Mouse (Mus musculus) limb, embryonic 14.5 days (tissue): Measurements from ENCODE around the gene Krr1. TPM values are rescaled to one million over a fixed set of nuclear protein-coding genes. Genes with fewer than 3 reads are reported as not detected.

ENCODE experiments used
- ATAC-seq: fragments of 200-750 bp; cut with Nextera tagmentation; 2 replicates; pipeline ENCODE4 v1.8.0; 2017; ENCODE audit warnings: low read depth, moderate number of reproducible peaks, moderate TSS enrichment; ENCODE audit not compliant: low FRiP score
- DNase-seq: peaks from one replicate; pipeline ENCODE4 v3.0.0-alpha.2; 2015; ENCODE audit warnings: low spot score
- H3K27ac ChIP-seq: fragments of 300-500 bp; sonication (generic); replicated peaks from 2 replicates; pipeline ENCODE4 v1.5.1; 2014; ENCODE audit warnings: low read depth, mild to moderate bottlenecking, low read length, moderate library complexity, mixed read lengths
- H3K27me3 ChIP-seq: fragments of 300-500 bp; sonication (generic); 2 replicates; pipeline ENCODE4 v1.6.1; 2014; ENCODE audit warnings: low read length, mixed read lengths; ENCODE audit not compliant: control insufficient read depth, insufficient read depth
- H3K36me3 ChIP-seq: fragments of 300-500 bp; sonication (generic); 2 replicates; pipeline ENCODE4 v1.6.1; 2014; ENCODE audit warnings: mild to moderate bottlenecking, low read length, moderate library complexity, mixed read lengths; ENCODE audit not compliant: control insufficient read depth, insufficient read depth
- H3K4me1 ChIP-seq: fragments of 300-500 bp; sonication (generic); 2 replicates; pipeline ENCODE4 v1.6.1; 2014; ENCODE audit warnings: antibody characterized with exemption, low read length, mixed read lengths; ENCODE audit not compliant: control insufficient read depth, insufficient read depth
- H3K4me2 ChIP-seq: fragments of 300-500 bp; sonication (generic); replicated peaks from 2 replicates; pipeline ENCODE4 v1.6.1; 2014; ENCODE audit warnings: low read depth, mild to moderate bottlenecking, low read length, moderate library complexity; ENCODE audit not compliant: severe bottlenecking
- H3K4me3 ChIP-seq: fragments of 300-500 bp; sonication (generic); replicated peaks from 2 replicates; pipeline ENCODE4 v1.5.1; 2014; ENCODE audit warnings: low read length
- H3K9ac ChIP-seq: fragments of 300-500 bp; sonication (generic); 2 replicates; pipeline ENCODE4 v1.6.1; 2014; ENCODE audit warnings: mild to moderate bottlenecking, low read depth, low read length, moderate library complexity; ENCODE audit not compliant: severe bottlenecking
- H3K9me3 ChIP-seq: fragments of 300-500 bp; sonication (generic); 2 replicates; pipeline ENCODE4 v1.6.1; 2016; ENCODE audit warnings: low read length; ENCODE audit not compliant: control insufficient read depth
- POLR2A ChIP-seq: fragments of 200-500 bp; IDR thresholded peaks from 2 replicates; pipeline ENCODE4 v1.8.0; 2012; ENCODE audit warnings: inconsistent platforms, mild to moderate bottlenecking, moderate library complexity, borderline replicate concordance; ENCODE audit not compliant: insufficient read depth, insufficient read length; ENCODE audit errors: extremely low read depth
- WGBS: fragments of 180-500 bp; shearing (Covaris S2); extraction: QIAGEN DNeasy Blood & Tissue Kit; methylation state at CpG from one replicate; pipeline ENCODE4 v1.1.7; 2014; 5-methylcytosine and 5-hydroxymethylcytosine counted together
- polyA plus RNA-seq, 2 experiments: library from polyadenylated mRNA; depleted of rRNA in 1 of 2; stranded (reverse) in 1 of 2; unstranded in 1 of 2; fragments of >200 nt; fragmentation: Nextera tagmentation in 1 of 2; extraction: Ambion mirVana in 1 of 2; gene quantifications; 2 replicates each; pipeline versions ENCODE4 v1.2.1 to v1.2.3; 2012 to 2014

The Krr1 gene
- polyA plus RNA-seq, 2 experiments = 29.6 to 41.3 TPM

GRCm38 (mm10) chr10:111945563-111945962, 26.9 kb upstream of the Krr1 start:
- Histone ChIP-seq H3K27me3 (no peaks in the 10 kb centered on the region), H3K4me2 (no peak overlapping the region), H3K9ac (no peak overlapping the region), H3K4me1 (no peaks in the 10 kb centered on the region), H3K9me3 (no peaks in the 10 kb centered on the region), H3K4me3 (no peak overlapping the region), H3K27ac (no peak overlapping the region), H3K36me3 (no peaks in the 10 kb centered on the region)
- DNase-seq (no peak), ATAC-seq (no peak)
- TF ChIP-seq POLR2A = no peak
- WGBS = 58% methylated on average over 3 of the region's 3 CpGs

- H3K27ac ChIP-seq = no peak overlapping the region
- WGBS = 94% methylated on average over 1 of the region's 1 CpGs
- no peak for TF ChIP-seq POLR2A
- no peak overlapping the region for H3K9ac ChIP-seq
- H3K9me3 ChIP-seq = no peaks in the 10 kb centered on the region
- H3K4me1 ChIP-seq = no peaks in the 10 kb centered on the region
- no peak for ATAC-seq
- no peak for DNase-seq
- no peaks in the 10 kb centered on the region for H3K36me3 ChIP-seq
- no peak overlapping the region for H3K4me2 ChIP-seq
- no peak overlapping the region for H3K4me3 ChIP-seq
- H3K27me3 ChIP-seq = no peaks in the 10 kb centered on the region
Measured at GRCm38 (mm10) chr10:111948041-111948440, 24.4 kb upstream of the Krr1 start.

DNA sequence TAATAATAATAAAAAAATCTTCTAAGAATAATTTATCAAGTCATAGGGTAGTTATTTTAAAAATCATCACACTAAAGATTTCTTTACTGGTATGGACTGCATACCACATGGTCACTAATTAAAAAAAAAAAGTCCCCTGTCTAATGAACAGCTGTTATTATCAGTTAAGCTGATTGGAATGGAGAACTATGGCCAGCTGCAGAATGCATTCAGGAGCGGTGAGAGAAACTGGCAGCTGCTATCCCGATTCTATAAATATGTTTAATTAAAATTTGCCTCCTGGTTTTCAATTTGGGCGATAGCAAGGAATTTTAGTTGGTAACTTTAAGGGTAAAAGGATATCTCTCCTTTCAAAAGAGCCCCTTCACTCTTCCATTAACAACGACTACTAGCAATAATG, 23.5 kb upstream of the Krr1 start:
- DNase-seq = no peak
- H3K27ac ChIP-seq = no peak overlapping the region
- no peak for TF ChIP-seq POLR2A
- no peak for ATAC-seq
- H3K27me3 ChIP-seq = no peaks in the 10 kb centered on the region
- no peaks in the 10 kb centered on the region for H3K4me1 ChIP-seq
- H3K36me3 ChIP-seq = no peaks in the 10 kb centered on the region
- H3K4me2 ChIP-seq = no peak overlapping the region
- WGBS = 55% methylated on average over 4 of the region's 4 CpGs
- H3K9me3 ChIP-seq = no peaks in the 10 kb centered on the region
- H3K4me3 ChIP-seq = no peak overlapping the region
- no peak overlapping the region for H3K9ac ChIP-seq

- Histone ChIP-seq H3K36me3 (no peaks in the 10 kb centered on the region), H3K4me2 (no peak overlapping the region), H3K9me3 (no peaks in the 10 kb centered on the region), H3K27me3 (no peaks in the 10 kb centered on the region), H3K4me3 (no peak overlapping the region), H3K4me1 (peaks cover 4% of the 10 kb centered on the region; the same call in 1 of the 2 replicates), H3K27ac (no peak overlapping the region), H3K9ac (no peak overlapping the region)
- ATAC-seq (no peak), DNase-seq (no peak)
- no peak for TF ChIP-seq POLR2A
- 56% methylated on average over 2 of the region's 2 CpGs for WGBS
Measured at GRCm38 (mm10) chr10:111955836-111956235, 16.6 kb upstream of the Krr1 start.

GRCm38 (mm10) chr10:111957271-111958045, 15.0 kb upstream of the Krr1 start:
- ATAC-seq = peak; percentile 87
- Histone ChIP-seq H3K4me1 (peaks cover 4% of the 10 kb centered on the region; the same call in 1 of the 2 replicates), H3K9me3 (no peaks in the 10 kb centered on the region), H3K27ac (no peak overlapping the region), H3K4me2 (no peak overlapping the region), H3K36me3 (no peaks in the 10 kb centered on the region), H3K4me3 (no peak overlapping the region), H3K9ac (no peak overlapping the region), H3K27me3 (no peaks in the 10 kb centered on the region)
- DNase-seq = peak; percentile 82
- 51% methylated on average over 10 of the region's 10 CpGs for WGBS
- no peak for TF ChIP-seq POLR2A
